Mouse (Mus musculus) spleen, adult 2 months (tissue): Measurements from ENCODE around the gene Gm20683. TPM values are rescaled to one million over a fixed set of nuclear protein-coding genes. Genes with fewer than 3 reads are reported as not detected.

Source experiments
- DNase-seq, 2 experiments: peaks; one replicate each; pipeline versions ENCODE4 v3.0.0 to v3.0.0-alpha.2; 2012 to 2021; ENCODE audit warnings: low spot score in 2 of 2, low read depth in 1 of 2
- H3K27ac ChIP-seq: fragments of 200-500 bp; 2 replicates; pipeline ENCODE4 v1.5.1; 2012; ENCODE audit warnings: low read length, inconsistent platforms; ENCODE audit not compliant: insufficient read depth
- H3K27me3 ChIP-seq: fragments of 200-500 bp; 2 replicates; pipeline ENCODE4 v1.6.1; 2012; ENCODE audit warnings: mild to moderate bottlenecking, moderate library complexity, low read length, inconsistent platforms; ENCODE audit not compliant: control insufficient read depth, insufficient read depth
- H3K36me3 ChIP-seq: fragments of 200-500 bp; 2 replicates; pipeline ENCODE4 v1.6.1; 2012; ENCODE audit warnings: mild to moderate bottlenecking, low read length, inconsistent platforms; ENCODE audit not compliant: control insufficient read depth, insufficient read depth
- H3K4me1 ChIP-seq: fragments of 200-500 bp; 2 replicates; pipeline ENCODE4 v1.6.1; 2011; ENCODE audit warnings: inconsistent platforms; ENCODE audit not compliant: control insufficient read depth, insufficient read depth, insufficient read length
- H3K4me3 ChIP-seq: fragments of 200-500 bp; 2 replicates; pipeline ENCODE4 v1.5.1; 2011; ENCODE audit warnings: mild to moderate bottlenecking, inconsistent platforms; ENCODE audit not compliant: insufficient read depth, insufficient read length; ENCODE audit errors: extremely low read depth
- CTCF ChIP-seq: fragments of 200-500 bp; IDR thresholded peaks from 2 replicates; pipeline ENCODE4 v1.5.1; 2011; ENCODE audit warnings: mild to moderate bottlenecking, inconsistent platforms; ENCODE audit not compliant: insufficient read depth, insufficient read length, insufficient replicate concordance; ENCODE audit errors: extremely low read depth
- POLR2A ChIP-seq: fragments of 200-500 bp; IDR thresholded peaks from 2 replicates; pipeline ENCODE4 v1.6.1; 2011; ENCODE audit warnings: low read depth, low read length, inconsistent platforms
- WGBS: fragments of 180-500 bp; shearing (Covaris S2); methylation state at CpG from one replicate; pipeline ENCODE4 v1.1.7; 2018; 5-methylcytosine and 5-hydroxymethylcytosine counted together
- polyA plus RNA-seq: library from polyadenylated mRNA; depleted of rRNA; stranded (reverse); fragments of >200 nt; gene quantifications from 2 replicates; pipeline ENCODE4 v1.2.3, GENCODE M21; 2012

Gene Gm20683
- polyA plus RNA-seq, 1 experiment = 29.5 TPM

GRCm38 (mm10) chr17:25867836-25868600, 26.5 kb upstream of the Gm20683 start:
- Histone ChIP-seq H3K27ac (no peak overlapping the region; the same call in none of the 2 replicates), H3K4me3 (peak overlapping the region; percentile 73), H3K27me3 (no peaks in the 10 kb centered on the region), H3K4me1 (no peaks in the 10 kb centered on the region; the same call in 1 of the 2 replicates), H3K36me3 (no peaks in the 10 kb centered on the region)
- no peak for DNase-seq
- TF ChIP-seq POLR2A (no peak), CTCF (no peak)
- WGBS = 2% methylated on average over 41 of the region's 42 CpGs

- no peaks in the 10 kb centered on the region for H3K36me3 ChIP-seq
- H3K4me1 ChIP-seq = no peaks in the 10 kb centered on the region; the same call in 1 of the 2 replicates
- H3K27me3 ChIP-seq = no peaks in the 10 kb centered on the region
- TF ChIP-seq POLR2A = no peak
- no peak for TF ChIP-seq CTCF
- peak overlapping the region; percentile 73; the same call in 1 of the 2 replicates for H3K4me3 ChIP-seq
- no peak for DNase-seq
- H3K27ac ChIP-seq = no peak overlapping the region
- 8% methylated on average over 7 of the region's 7 CpGs for WGBS
These were observed 25.9 kb upstream of the Gm20683 start for GRCm38 (mm10) chr17:25867509-25867835.

GRCm38 (mm10) chr17:25866172-25866571, 24.6 kb upstream of the Gm20683 start:
- WGBS = 91% methylated on average over 3 of the region's 3 CpGs
- H3K4me3 ChIP-seq = no peak overlapping the region
- no peaks in the 10 kb centered on the region for H3K36me3 ChIP-seq
- TF ChIP-seq POLR2A = no peak
- no peak for TF ChIP-seq CTCF
- no peaks in the 10 kb centered on the region; the same call in 1 of the 2 replicates for H3K4me1 ChIP-seq
- no peaks in the 10 kb centered on the region for H3K27me3 ChIP-seq
- DNase-seq = no peak
- H3K27ac ChIP-seq = no peak overlapping the region

GRCm38 (mm10) chr17:25865288-25865687, 23.7 kb upstream of the Gm20683 start:
- Histone ChIP-seq H3K36me3 (no peaks in the 10 kb centered on the region), H3K4me1 (peaks cover 3% of the 10 kb centered on the region; the same call in 1 of the 2 replicates), H3K27me3 (no peaks in the 10 kb centered on the region), H3K4me3 (no peak overlapping the region), H3K27ac (no peak overlapping the region)
- TF ChIP-seq CTCF (no peak), POLR2A (no peak)
- DNase-seq = no peak
- 94% methylated on average over 11 of the region's 11 CpGs for WGBS

- DNase-seq = no peak
- Histone ChIP-seq H3K4me3 (no peak overlapping the region), H3K27me3 (no peaks in the 10 kb centered on the region), H3K27ac (no peak overlapping the region), H3K4me1 (peaks cover 3% of the 10 kb centered on the region; the same call in 1 of the 2 replicates), H3K36me3 (no peaks in the 10 kb centered on the region)
- no peak for TF ChIP-seq POLR2A
- TF ChIP-seq CTCF = no peak
- WGBS = 97% methylated on average over 14 of the region's 14 CpGs
These were observed 22.7 kb upstream of the Gm20683 start for GRCm38 (mm10) chr17:25864311-25864710.

- DNase-seq = no peak
- H3K4me1 ChIP-seq = peaks cover 3% of the 10 kb centered on the region; the same call in 1 of the 2 replicates
- WGBS = 96% methylated on average over 6 of the region's 6 CpGs
These were observed 22.1 kb upstream of the Gm20683 start for GRCm38 (mm10) chr17:25863681-25864080.

GRCm38 (mm10) chr17:25861704-25862612, 20.4 kb upstream of the Gm20683 start:
- no peak for DNase-seq
- Histone ChIP-seq H3K27ac (peak overlapping the region; percentile 66), H3K4me3 (peak overlapping the region; percentile 67), H3K4me1 (peaks cover 3% of the 10 kb centered on the region; the same call in 1 of the 2 replicates), H3K36me3 (no peaks in the 10 kb centered on the region), H3K27me3 (no peaks in the 10 kb centered on the region)
- 17% methylated on average over 6 of the region's 6 CpGs for WGBS
- TF ChIP-seq POLR2A (no peak), CTCF (no peak)

More at GRCm38 (mm10) chr17:25863681-25864080, 22.1 kb upstream of the Gm20683 start:
- TF ChIP-seq CTCF (no peak), POLR2A (no peak)
- Histone ChIP-seq H3K36me3 (no peaks in the 10 kb centered on the region), H3K27me3 (no peaks in the 10 kb centered on the region), H3K4me3 (no peak overlapping the region), H3K27ac (no peak overlapping the region)
